Mouse (Mus musculus): ENCODE data around the gene Oxct1.

Gene Oxct1

DNA sequence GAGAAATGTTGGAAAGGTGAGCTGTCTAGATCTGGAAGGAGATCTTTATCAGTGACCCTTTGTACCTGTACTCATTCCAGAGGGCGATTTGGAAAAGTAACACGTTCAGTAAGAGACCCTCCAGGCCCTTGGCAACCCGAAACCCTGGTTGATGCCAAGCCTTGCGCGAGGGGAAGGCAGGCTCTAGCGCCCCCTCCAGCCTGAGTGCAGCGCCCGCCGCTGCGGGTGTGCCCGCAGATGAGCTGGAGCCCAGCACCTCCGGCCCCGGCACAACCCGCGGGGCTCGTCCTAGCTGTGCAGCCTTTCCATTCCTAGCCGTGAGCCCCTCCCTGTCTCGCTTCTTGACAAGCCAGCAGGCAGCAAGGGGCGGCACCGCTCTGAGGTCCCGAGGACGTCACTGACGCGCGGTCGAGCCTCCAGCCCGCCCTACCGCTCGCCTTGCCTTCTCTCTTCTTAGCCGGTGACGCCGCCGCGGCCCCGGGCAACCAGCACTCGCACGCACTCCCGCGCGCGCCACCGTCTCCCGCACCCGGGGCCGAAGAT, at the start of gene Oxct1:
Gene Oxct1, plus strand, starts transcription at position 153 of the 543 bp plus-strand sequence.
- DNase-seq (ENCODE audit: extremely low spot score): peak; percentile 87

- DNase-seq (ENCODE audit: extremely low spot score): no peak
Observed at GRCm38 (mm10) chr15:3978279-3978678, 47.9 kb upstream of the Oxct1 start.

DNA sequence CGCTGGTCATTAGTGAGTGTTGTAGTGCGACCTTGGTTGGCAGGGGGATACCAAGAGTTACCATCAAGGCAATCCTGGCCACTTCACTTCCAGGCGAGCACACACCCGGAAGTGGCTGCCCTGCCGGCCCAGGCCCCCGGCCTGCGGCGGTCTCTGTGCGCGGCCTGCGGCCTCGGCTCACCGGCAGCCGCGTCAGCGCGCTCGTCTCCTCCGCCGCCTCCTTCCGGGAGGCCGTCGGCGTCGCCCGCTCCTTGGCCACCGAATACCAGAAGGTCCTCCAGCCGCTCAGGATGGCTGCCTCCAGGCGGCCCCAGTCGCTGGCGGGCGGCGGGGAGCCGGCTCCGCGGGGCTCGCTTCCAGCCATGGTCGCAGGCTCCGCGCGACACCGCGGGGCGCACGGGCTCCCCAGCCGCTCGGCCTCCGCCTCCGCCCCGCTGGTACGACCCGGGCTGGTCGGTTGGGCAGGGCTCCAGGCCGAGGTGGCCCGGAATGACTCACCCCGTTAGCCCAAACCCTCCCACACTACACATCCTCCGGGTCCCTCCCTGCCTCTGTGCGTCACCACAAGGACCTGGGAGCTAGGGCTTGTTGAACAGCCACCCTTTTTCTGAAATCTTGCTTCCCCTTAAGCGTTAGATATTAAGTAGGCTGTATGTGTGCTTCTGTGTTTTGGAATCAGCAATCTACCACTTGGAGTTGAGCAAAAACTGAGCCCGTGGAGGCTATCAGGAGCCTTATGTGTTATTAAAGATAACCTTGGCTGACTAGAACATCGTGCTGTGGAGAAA, 46.9 kb upstream of the Oxct1 start, which contains the start of gene Fbxo4:
Gene Fbxo4, minus strand, starts transcription at position 513 of the 788 bp plus-strand sequence.
- peak; percentile 80 for DNase-seq (ENCODE audit: extremely low spot score)

DNA sequence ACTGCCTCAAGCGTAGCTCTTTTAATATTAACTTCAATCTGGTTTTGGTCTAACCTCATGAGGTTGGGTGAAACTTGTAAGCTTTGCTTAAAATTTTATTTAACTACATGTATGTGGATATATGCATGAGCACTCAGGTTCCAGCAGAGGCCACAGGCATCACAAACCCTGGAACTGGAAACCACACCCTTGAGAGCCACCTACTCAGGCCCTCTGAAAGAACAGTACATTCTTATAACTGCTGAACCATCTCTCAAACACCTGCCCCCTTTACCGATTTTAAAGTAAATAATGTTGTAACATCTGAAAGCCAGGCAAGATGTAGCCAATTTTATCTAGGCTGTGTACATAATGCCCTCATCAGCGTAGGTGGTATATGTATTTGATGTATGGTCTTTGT, 46.3 kb upstream of the Oxct1 start:
- no peak for DNase-seq (ENCODE audit: extremely low spot score)

- no peak for DNase-seq (ENCODE audit: extremely low spot score)
Observed at GRCm38 (mm10) chr15:3982732-3983131, 43.5 kb upstream of the Oxct1 start.

DNA sequence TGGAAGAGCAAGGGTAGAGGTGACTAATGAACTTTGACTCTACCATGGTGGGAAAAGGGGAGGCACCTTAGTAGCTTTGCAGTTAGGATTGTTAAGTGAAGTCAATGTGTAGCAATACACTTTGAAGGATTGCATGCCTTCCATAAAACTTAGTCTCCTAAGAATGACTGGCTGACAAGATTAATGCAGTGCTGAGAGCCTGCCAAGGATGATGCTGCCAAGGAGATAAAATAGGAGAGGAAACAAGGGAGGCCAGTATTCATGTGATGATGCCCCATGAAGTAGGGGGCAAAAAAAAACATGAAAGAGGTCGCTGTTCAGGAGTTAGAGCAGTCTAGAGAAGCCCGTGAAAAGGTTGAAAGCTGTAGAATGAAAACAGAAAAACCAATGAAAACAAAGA, 41.3 kb upstream of the Oxct1 start:
- DNase-seq (ENCODE audit: extremely low spot score): no peak

GRCm38 (mm10) chr15:3987981-3988380, 38.2 kb upstream of the Oxct1 start:
- DNase-seq (ENCODE audit: extremely low spot score): peak; percentile 8

DNA sequence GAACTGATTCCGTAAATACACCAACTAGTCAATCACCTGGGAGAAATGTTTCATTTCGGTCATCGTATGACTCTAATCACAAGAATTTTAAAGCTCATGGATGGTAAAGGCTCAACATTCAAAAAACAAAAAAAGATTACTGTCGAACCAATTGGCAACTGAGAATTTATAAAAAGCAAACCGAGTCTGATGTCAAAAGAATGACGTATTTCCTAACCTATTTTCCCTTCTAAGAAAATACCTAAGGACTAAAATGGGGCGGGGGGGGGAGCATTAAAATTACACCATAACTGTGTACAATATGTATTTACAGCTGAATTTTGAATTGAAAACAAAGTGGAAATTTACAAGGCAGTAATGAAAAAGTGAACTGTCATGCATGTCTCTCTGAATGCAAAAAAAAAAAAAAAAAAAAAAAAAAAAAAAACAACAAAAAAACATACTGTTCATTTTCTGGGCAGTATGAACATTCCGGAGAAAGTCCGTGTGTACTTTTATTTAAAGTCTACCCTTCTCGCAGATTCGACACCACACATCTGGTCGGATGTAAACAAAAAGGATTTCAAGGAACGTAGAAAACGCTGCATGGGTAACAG, 31.2 kb upstream of the Oxct1 start:
- no peak for DNase-seq (ENCODE audit: extremely low spot score)

DNA sequence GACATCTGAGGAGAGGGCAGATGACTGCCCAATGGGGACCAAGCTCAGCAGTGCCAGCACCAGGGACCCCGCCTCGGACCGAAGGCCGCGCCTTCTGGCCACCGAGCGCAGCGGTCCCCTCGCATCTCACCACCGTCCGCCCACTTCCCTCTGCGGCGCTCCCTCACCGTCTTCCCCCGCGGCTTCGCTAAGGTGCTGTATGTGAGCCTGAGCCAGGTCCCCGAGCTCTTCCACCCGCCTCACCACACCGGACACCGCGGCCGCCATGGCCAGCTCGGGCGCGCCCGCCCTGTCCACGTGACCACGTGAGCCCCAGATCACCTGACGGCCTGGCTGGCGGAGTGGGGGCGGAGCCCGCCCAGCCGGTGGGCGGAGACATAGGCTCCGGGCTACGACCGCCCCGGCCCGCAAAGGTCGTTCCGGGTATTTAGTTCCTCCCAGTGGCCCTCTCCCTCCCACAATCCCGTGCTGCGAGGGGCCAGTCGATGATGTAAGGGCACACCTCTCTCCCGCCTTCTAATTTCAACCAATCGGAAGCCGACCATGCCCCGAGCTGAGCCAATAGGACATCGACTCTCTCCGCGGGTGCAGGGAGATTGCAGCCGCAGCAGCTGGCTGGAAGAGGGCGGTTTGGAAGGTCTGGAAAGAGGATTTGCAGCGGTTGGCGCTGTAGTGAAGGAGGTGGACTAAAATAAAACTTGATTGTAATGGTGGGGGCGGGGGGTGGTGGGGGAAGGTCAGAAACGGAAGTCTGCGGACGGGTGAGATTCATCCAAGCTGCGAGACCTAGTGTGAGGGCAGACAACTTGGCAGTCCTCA, 30.5 kb upstream of the Oxct1 start, which contains the start of gene AW549877:
Gene AW549877, minus strand, starts transcription at position 297 of the 819 bp plus-strand sequence.
- DNase-seq (ENCODE audit: extremely low spot score): peak; percentile 98

- DNase-seq (ENCODE audit: extremely low spot score): no peak
Observed at GRCm38 (mm10) chr15:3996267-3997010, 29.7 kb upstream of the Oxct1 start.

GRCm38 (mm10) chr15:3999144-3999543, 27.0 kb upstream of the Oxct1 start:
- DNase-seq (ENCODE audit: extremely low spot score): no peak

DNA sequence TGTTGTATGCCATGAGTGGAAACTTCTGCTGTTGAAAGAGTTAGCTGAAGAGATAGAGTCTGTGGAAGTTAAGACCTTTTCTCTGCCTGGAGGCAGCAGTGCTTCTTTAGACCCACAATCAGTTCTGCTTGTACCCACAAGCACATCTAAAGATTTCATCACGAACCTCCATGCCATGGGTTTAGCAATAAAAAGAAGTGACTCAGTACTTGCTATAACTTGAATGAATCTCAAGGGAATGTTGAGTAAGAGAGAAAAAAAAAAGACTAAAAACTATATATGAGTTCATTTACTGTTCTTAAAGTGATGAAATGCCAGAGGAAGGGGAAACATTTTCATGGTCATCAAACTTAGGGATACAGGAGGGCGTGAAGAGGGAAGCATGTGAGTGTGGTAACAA, 25.6 kb upstream of the Oxct1 start:
- DNase-seq (ENCODE audit: extremely low spot score): no peak

DNA sequence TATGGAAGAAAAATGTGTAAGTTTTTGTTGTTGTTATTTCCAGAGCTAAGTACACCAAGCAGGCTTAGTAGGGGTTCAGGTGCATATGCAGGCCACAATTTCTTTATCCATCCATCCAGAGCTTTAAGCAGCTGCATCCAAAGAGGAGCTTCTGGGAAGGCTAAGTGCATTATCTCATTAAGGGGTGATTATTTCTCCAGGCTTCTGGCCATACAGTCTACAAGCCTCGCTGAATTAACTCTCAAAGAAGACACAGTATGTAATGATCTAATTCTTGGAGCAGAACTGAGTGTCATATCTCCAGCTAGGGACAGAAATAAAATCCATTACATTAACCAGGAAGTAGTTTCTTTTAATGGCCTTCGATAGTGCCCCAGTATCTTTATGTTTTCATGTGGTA, 12.3 kb upstream of the Oxct1 start:
- DNase-seq (ENCODE audit: extremely low spot score): no peak

- DNase-seq (ENCODE audit: extremely low spot score): no peak
Observed at GRCm38 (mm10) chr15:4020711-4021110, 5.5 kb upstream of the Oxct1 start.

GRCm38 (mm10) chr15:4023747-4024146, 2.4 kb upstream of the Oxct1 start:
- DNase-seq (ENCODE audit: extremely low spot score): no peak

GRCm38 (mm10) chr15:4024726-4025507, 1.3 kb upstream of the Oxct1 start:
- DNase-seq (ENCODE audit: extremely low spot score): no peak

DNA sequence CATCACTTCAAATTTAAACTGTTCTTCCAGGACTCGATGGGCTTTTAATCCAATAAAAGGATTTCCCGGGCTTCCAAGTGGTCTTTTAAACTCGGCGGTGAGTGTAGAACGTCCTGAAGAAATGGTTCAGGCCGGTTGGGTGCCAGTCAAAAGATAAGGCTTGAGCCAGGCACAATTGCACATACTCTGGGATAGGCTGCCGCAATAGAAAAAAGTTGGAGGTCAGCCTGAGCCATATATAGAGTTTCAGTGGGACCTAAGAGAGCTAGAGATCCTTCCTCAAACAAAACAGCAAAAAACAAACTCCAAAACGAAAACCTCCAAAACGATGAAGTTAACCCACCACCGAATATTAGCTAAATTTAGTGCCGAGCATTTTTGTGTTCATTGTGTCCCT, 677 bp upstream of the Oxct1 start:
- no peak for DNase-seq (ENCODE audit: extremely low spot score)

- peak; percentile 77 for DNase-seq (ENCODE audit: extremely low spot score)
Observed at GRCm38 (mm10) chr15:4026831-4027584, 825 bp downstream of the Oxct1 start.

- no peak for DNase-seq (ENCODE audit: extremely low spot score)
Observed at GRCm38 (mm10) chr15:4027671-4028410, 1.7 kb downstream of the Oxct1 start.
